Mouse (Mus musculus): ENCODE results near the gene Tmem8. TPM values are rescaled to one million over a fixed set of nuclear protein-coding genes. Genes with fewer than 3 reads are reported as not detected.

The Tmem8 gene
- polyA plus RNA-seq, 1 experiment from 2014 or later: 2.9 TPM

GRCm38 (mm10) chr17:26125226-26125625, 12.1 kb downstream of the Tmem8 start:
- H3K9me3 ChIP-seq (replicated peaks): no peaks in the 10 kb centered on the region
- peaks cover 51% of the 10 kb centered on the region for H3K36me3 ChIP-seq
- peaks cover 16% of the 10 kb centered on the region for H3K4me1 ChIP-seq
- ATAC-seq (ENCODE audit: insufficient number of reproducible peaks, low FRiP score, low TSS enrichment, low read depth): no peak
- H3K27me3 ChIP-seq: no peaks in the 10 kb centered on the region
- H3K27ac ChIP-seq (replicated peaks): no peak overlapping the region
- no peak overlapping the region for H3K4me2 ChIP-seq (replicated peaks)
- H3K4me3 ChIP-seq (replicated peaks): no peak overlapping the region
- WGBS: 88% methylated on average over 10 of the region's 10 CpGs
- H3K9ac ChIP-seq: no peak overlapping the region

GRCm38 (mm10) chr17:26131062-26131732, 18.1 kb downstream of the Tmem8 start:
- no peaks in the 10 kb centered on the region for H3K27me3 ChIP-seq
- no peak overlapping the region for H3K27ac ChIP-seq (replicated peaks)
- H3K4me2 ChIP-seq (replicated peaks): no peak overlapping the region
- no peaks in the 10 kb centered on the region for H3K9me3 ChIP-seq (replicated peaks)
- no peak for ATAC-seq (ENCODE audit: insufficient number of reproducible peaks, low FRiP score, low TSS enrichment, low read depth)
- no peak overlapping the region for H3K4me3 ChIP-seq (replicated peaks)
- H3K4me1 ChIP-seq: no peaks in the 10 kb centered on the region
- 86% methylated on average over 18 of the region's 18 CpGs for WGBS
- H3K36me3 ChIP-seq: peaks cover 54% of the 10 kb centered on the region
- H3K9ac ChIP-seq: no peak overlapping the region

GRCm38 (mm10) chr17:26131856-26132853, 19.1 kb downstream of the Tmem8 start:
- no peaks in the 10 kb centered on the region for H3K27me3 ChIP-seq
- no peak overlapping the region for H3K4me3 ChIP-seq (replicated peaks)
- no peak overlapping the region for H3K9ac ChIP-seq
- no peaks in the 10 kb centered on the region for H3K9me3 ChIP-seq (replicated peaks)
- no peak for ATAC-seq (ENCODE audit: insufficient number of reproducible peaks, low FRiP score, low TSS enrichment, low read depth)
- H3K4me1 ChIP-seq: no peaks in the 10 kb centered on the region
- WGBS: 83% methylated on average over 18 of the region's 18 CpGs
- no peak overlapping the region for H3K27ac ChIP-seq (replicated peaks)
- H3K4me2 ChIP-seq (replicated peaks): no peak overlapping the region
- peaks cover 45% of the 10 kb centered on the region for H3K36me3 ChIP-seq

- WGBS: 88% methylated on average over 11 of the region's 11 CpGs
Observed at GRCm38 (mm10) chr17:26137106-26137750, 24.1 kb downstream of the Tmem8 start.

GRCm38 (mm10) chr17:26137751-26138130, 24.6 kb downstream of the Tmem8 start:
- peaks cover 3% of the 10 kb centered on the region for H3K36me3 ChIP-seq
- ATAC-seq (ENCODE audit: insufficient number of reproducible peaks, low FRiP score, low TSS enrichment, low read depth): no peak
- peak overlapping the region; percentile 37; the same call in 1 of the 2 replicates for H3K9ac ChIP-seq
- WGBS: 63% methylated on average over 2 of the region's 2 CpGs
- peak overlapping the region; percentile 69 for H3K4me2 ChIP-seq (replicated peaks)
- H3K9me3 ChIP-seq (replicated peaks): no peaks in the 10 kb centered on the region
- peak overlapping the region; percentile 90 for H3K4me3 ChIP-seq (replicated peaks)
- H3K27ac ChIP-seq (replicated peaks): peak overlapping the region; percentile 96
- H3K27me3 ChIP-seq: no peaks in the 10 kb centered on the region
- peaks cover 24% of the 10 kb centered on the region for H3K4me1 ChIP-seq

More at GRCm38 (mm10) chr17:26137106-26137750, 24.1 kb downstream of the Tmem8 start:
- Histone ChIP-seq H3K4me1 (peaks cover 24% of the 10 kb centered on the region), H3K4me3 (replicated peaks) (no peak overlapping the region), H3K4me2 (replicated peaks) (no peak overlapping the region), H3K36me3 (no peaks in the 10 kb centered on the region; the same call in 1 of the 2 replicates), H3K9ac (no peak overlapping the region), H3K27me3 (no peaks in the 10 kb centered on the region), H3K9me3 (replicated peaks) (no peaks in the 10 kb centered on the region), H3K27ac (replicated peaks) (no peak overlapping the region)
- no peak for ATAC-seq (ENCODE audit: insufficient number of reproducible peaks, low FRiP score, low TSS enrichment, low read depth)

GRCm38 (mm10) chr17:26138239-26138836, 25.2 kb downstream of the Tmem8 start, which contains the start of gene Axin1:
Gene Axin1, plus strand, starts transcription at chr17:26138688.
- Histone ChIP-seq H3K4me3 (replicated peaks) (peak within 1 kb of the TSS; percentile 90), H3K4me2 (replicated peaks) (peak within 1 kb of the TSS; percentile 69), H3K9ac (peak within 1 kb of the TSS; percentile 97), H3K36me3 (peaks cover 9% of the 10 kb centered on the region), H3K9me3 (replicated peaks) (no peaks in the 10 kb centered on the region), H3K4me1 (peaks cover 26% of the 10 kb centered on the region), H3K27ac (replicated peaks) (peak within 1 kb of the TSS; percentile 96), H3K27me3 (no peaks in the 10 kb centered on the region)
- ATAC-seq (ENCODE audit: insufficient number of reproducible peaks, low FRiP score, low TSS enrichment, low read depth): peak; percentile 99
- under 1% methylated on average over 41 of the region's 42 CpGs for WGBS

- H3K4me1 ChIP-seq: peaks cover 31% of the 10 kb centered on the region
- H3K4me2 ChIP-seq (replicated peaks): peak overlapping the region; percentile 69
- peak; percentile 69 for ATAC-seq (ENCODE audit: insufficient number of reproducible peaks, low FRiP score, low TSS enrichment, low read depth)
- H3K4me3 ChIP-seq (replicated peaks): peak overlapping the region; percentile 90
- H3K9ac ChIP-seq: peak overlapping the region; percentile 97
- peak overlapping the region; percentile 96 for H3K27ac ChIP-seq (replicated peaks)
- H3K9me3 ChIP-seq (replicated peaks): no peaks in the 10 kb centered on the region
- H3K36me3 ChIP-seq: peaks cover 15% of the 10 kb centered on the region
- no peaks in the 10 kb centered on the region for H3K27me3 ChIP-seq
- WGBS: under 1% methylated on average over 46 of the region's 58 CpGs
Observed at GRCm38 (mm10) chr17:26138901-26139381, 25.8 kb downstream of the Tmem8 start.

GRCm38 (mm10) chr17:26142796-26143195, 29.7 kb downstream of the Tmem8 start:
- Histone ChIP-seq H3K9ac (no peak overlapping the region), H3K4me3 (replicated peaks) (no peak overlapping the region), H3K27ac (replicated peaks) (no peak overlapping the region), H3K27me3 (no peaks in the 10 kb centered on the region), H3K4me2 (replicated peaks) (no peak overlapping the region), H3K36me3 (peaks cover 41% of the 10 kb centered on the region), H3K4me1 (peaks cover 28% of the 10 kb centered on the region), H3K9me3 (replicated peaks) (no peaks in the 10 kb centered on the region)
- 87% methylated on average over 4 of the region's 4 CpGs for WGBS
- no peak for ATAC-seq (ENCODE audit: insufficient number of reproducible peaks, low FRiP score, low TSS enrichment, low read depth)

GRCm38 (mm10) chr17:26143386-26143785, 30.3 kb downstream of the Tmem8 start:
- WGBS: 90% methylated on average over 5 of the region's 5 CpGs
- no peaks in the 10 kb centered on the region for H3K27me3 ChIP-seq

GRCm38 (mm10) chr17:26149056-26149455, 36.0 kb downstream of the Tmem8 start:
- H3K27me3 ChIP-seq: no peaks in the 10 kb centered on the region
- H3K4me1 ChIP-seq: no peaks in the 10 kb centered on the region
- ATAC-seq (ENCODE audit: insufficient number of reproducible peaks, low FRiP score, low TSS enrichment, low read depth): no peak
- H3K9me3 ChIP-seq (replicated peaks): peaks cover 7% of the 10 kb centered on the region; the same call in 1 of the 2 replicates
- H3K9ac ChIP-seq: no peak overlapping the region
- H3K36me3 ChIP-seq: peaks cover 71% of the 10 kb centered on the region
- WGBS: 83% methylated on average over 2 of the region's 2 CpGs
- no peak overlapping the region for H3K4me2 ChIP-seq (replicated peaks)
- no peak overlapping the region for H3K27ac ChIP-seq (replicated peaks)
- no peak overlapping the region for H3K4me3 ChIP-seq (replicated peaks)

More at GRCm38 (mm10) chr17:26143386-26143785, 30.3 kb downstream of the Tmem8 start:
- Histone ChIP-seq H3K9me3 (replicated peaks) (no peaks in the 10 kb centered on the region), H3K36me3 (peaks cover 47% of the 10 kb centered on the region), H3K4me1 (peaks cover 22% of the 10 kb centered on the region), H3K9ac (no peak overlapping the region), H3K4me2 (replicated peaks) (no peak overlapping the region), H3K27ac (replicated peaks) (no peak overlapping the region), H3K4me3 (replicated peaks) (no peak overlapping the region)
- no peak for ATAC-seq (ENCODE audit: insufficient number of reproducible peaks, low FRiP score, low TSS enrichment, low read depth)

All from embryonic facial prominence, embryonic 15.5 days (tissue).